10 mouse cellular contexts compared by ENCODE assay signal in genomic region chr11:103201664-103202063, GRCm38 (mm10). TPM values are rescaled to one million over a fixed set of nuclear protein-coding genes. Genes with fewer than 3 reads are reported as not detected.
DNase-seq lines count a peak whose midpoint lies in the region; ATAC-seq and TF ChIP-seq lines count a peak whose summit lies in the region.
"Had no signal": no experiment of that assay in that cellular context is flagged by ENCODE, and none has a peak within 500 bp of the region (broad histone marks: within the 10 kb centered on the region; RNA-seq: fewer than 3 reads in every experiment).

No protein-coding gene starts in this region.

- no peak overlapping the region for H3K4me3 ChIP-seq in heart, embryonic 16.5 days (ENCODE audit: low read length)
- no peak overlapping the region for H3K4me3 ChIP-seq in C2C12 (ENCODE audit: insufficient read depth, poor library complexity, severe bottlenecking)
- H3K4me3 ChIP-seq in limb, embryonic 14.5 days (replicated peaks; ENCODE audit: low read length): no peak overlapping the region
- H3K4me3 ChIP-seq: midbrain, embryonic 12.5 days had no signal

- H3K4me2 ChIP-seq in heart, embryonic 16.5 days (ENCODE audit: low read depth, low read length): no peak overlapping the region
- no peak overlapping the region for H3K4me2 ChIP-seq in limb, embryonic 14.5 days (replicated peaks; ENCODE audit: low read depth, low read length, severe bottlenecking)
- H3K4me2 ChIP-seq: midbrain, embryonic 12.5 days had no signal

- WGBS in heart, embryonic 16.5 days: 10% methylated on average over 6 of the region's 6 CpGs
- WGBS in limb, embryonic 14.5 days: 33% methylated on average over 6 of the region's 6 CpGs

- H3ac ChIP-seq in C2C12 (ENCODE audit: control insufficient read depth, insufficient read length, low read depth): no peak overlapping the region

- H3K27ac ChIP-seq in heart, embryonic 16.5 days (ENCODE audit: low read length): no peak overlapping the region
- no peak overlapping the region for H3K27ac ChIP-seq in limb, embryonic 14.5 days (replicated peaks; ENCODE audit: low read depth, low read length)
- H3K27ac ChIP-seq: midbrain, embryonic 12.5 days had no signal

- H3K36me3 ChIP-seq in heart, embryonic 16.5 days (ENCODE audit: control insufficient read depth, insufficient read depth): no peaks in the 10 kb centered on the region
- H3K36me3 ChIP-seq in C2C12 (ENCODE audit: control insufficient read depth, insufficient read depth): no peaks in the 10 kb centered on the region
- no peaks in the 10 kb centered on the region for H3K36me3 ChIP-seq in limb, embryonic 14.5 days (ENCODE audit: control insufficient read depth, insufficient read depth, low read length)
- H3K36me3 ChIP-seq: G1E; midbrain, embryonic 12.5 days had no signal

- H3K4me1 ChIP-seq in heart, embryonic 16.5 days (ENCODE audit: control insufficient read depth, insufficient read depth, low read length): peaks cover 18% of the 10 kb centered on the region
- H3K4me1 ChIP-seq in limb, embryonic 14.5 days (ENCODE audit: control insufficient read depth, insufficient read depth, low read length): peaks cover 17% of the 10 kb centered on the region

- H3K9ac ChIP-seq in heart, embryonic 16.5 days (ENCODE audit: low read length): no peak overlapping the region
- H3K9ac ChIP-seq in limb, embryonic 14.5 days (ENCODE audit: low read depth, low read length, severe bottlenecking): no peak overlapping the region
- H3K9ac ChIP-seq: midbrain, embryonic 12.5 days had no signal

- peaks cover 39% of the 10 kb centered on the region for H3K27me3 ChIP-seq in heart, embryonic 16.5 days (ENCODE audit: control insufficient read depth, insufficient read depth, low read length)
- peaks cover 7% of the 10 kb centered on the region for H3K27me3 ChIP-seq in C2C12 (ENCODE audit: control insufficient read depth, insufficient read depth, insufficient read length)
- H3K27me3 ChIP-seq in limb, embryonic 14.5 days (ENCODE audit: control insufficient read depth, insufficient read depth, low read length): peaks cover 42% of the 10 kb centered on the region

- no peaks in the 10 kb centered on the region for H3K79me2 ChIP-seq in C2C12 (ENCODE audit: control insufficient read depth, insufficient read depth)

- DNase-seq in heart, adult 11 months: no peak
- peak; percentile 73 to 74 for DNase-seq in cerebellum, postnatal 14 days
- DNase-seq in kidney, adult 18-20 months: peak; percentile 56
- peak; percentile 53 for DNase-seq in limb, embryonic 14.5 days (ENCODE audit: low spot score)
- DNase-seq in spleen, postnatal 36 days (ENCODE audit: low spot score in 2 of 2): no peak
- DNase-seq in spleen, adult 12 weeks (ENCODE audit: low spot score): no peak

- TF ChIP-seq POLR2A in limb, embryonic 14.5 days (IDR thresholded peaks at IDR 0.05; ENCODE audit: borderline replicate concordance, extremely low read depth, insufficient read depth, insufficient read length): no peak

- no peak for TF ChIP-seq CTCF in C2C12 (IDR thresholded peaks at IDR 0.05; ENCODE audit: control insufficient read depth, insufficient read depth, insufficient read length)

- no peaks in the 10 kb centered on the region for H3K79me3 ChIP-seq in C2C12 (ENCODE audit: low read depth)

- no peaks in the 10 kb centered on the region for H3K9me3 ChIP-seq in heart, embryonic 16.5 days (replicated peaks; ENCODE audit: control insufficient read depth, low read length)
- no peaks in the 10 kb centered on the region for H3K9me3 ChIP-seq in limb, embryonic 14.5 days (ENCODE audit: control insufficient read depth, low read length)
- H3K9me3 ChIP-seq: G1E; midbrain, embryonic 12.5 days had no signal

- peak; percentile 76 for ATAC-seq in heart, embryonic 16.5 days (replicated peaks; ENCODE audit: extremely low read depth, insufficient read depth, low FRiP score)
- peak; percentile 61 for ATAC-seq in limb, embryonic 14.5 days (ENCODE audit: low FRiP score, low read depth)

TF ChIP-seq in C2C12, 6 proteins besides CTCF, POLR2A, EP300 and RAD21:
- no peak for TF ChIP-seq USF1 (IDR thresholded peaks at IDR 0.05; ENCODE audit: low read depth)
- no peak for TF ChIP-seq MYOG (IDR thresholded peaks at IDR 0.05; ENCODE audit: control insufficient read depth, extremely low read depth, insufficient read length)
- TF ChIP-seq MYOD1 (IDR thresholded peaks at IDR 0.05; ENCODE audit: control insufficient read depth, insufficient read length, low read depth): no peak
- peak; percentile 52 for TF ChIP-seq MAX (IDR thresholded peaks at IDR 0.05)
- no peak for TF ChIP-seq FOSL1 (IDR thresholded peaks at IDR 0.05; ENCODE audit: insufficient read depth, low read length, poor library complexity, severe bottlenecking)

RNA-seq across cellular contexts. Expression of gene 1700023F06Rik, which starts 6.7 kb away (rescaled TPM):
- polyA plus RNA-seq in heart, embryonic 16.5 days (2015; fragmentation: Nextera tagmentation; extraction: Ambion mirVana): 0.17 and 0.25 TPM in 2 replicates
- polyA plus RNA-seq in C2C12 (2012; fragmentation: generic; extraction: Trizol): 0.02 TPM
- 0.56 and 0.57 TPM in 2 replicates for polyA plus RNA-seq in limb, embryonic 14.5 days (2012; rRNA removed)
- polyA plus RNA-seq in limb, embryonic 14.5 days (2014; fragmentation: Nextera tagmentation; extraction: Ambion mirVana): 0.88 and 1.5 TPM in 2 replicates
- polyA plus RNA-seq: G1E; midbrain, embryonic 12.5 days had no signal

RNA-seq across cellular contexts. Expression of gene Spata32, which starts 16.6 kb away (rescaled TPM):
- not detected in 2 replicates for polyA plus RNA-seq in heart, embryonic 16.5 days (2015; fragmentation: Nextera tagmentation; extraction: Ambion mirVana)
- polyA plus RNA-seq in C2C12 (2012; fragmentation: generic; extraction: Trizol): not detected
- not detected in 2 replicates for polyA plus RNA-seq in limb, embryonic 14.5 days (2012; rRNA removed)
- not detected in 2 replicates for polyA plus RNA-seq in limb, embryonic 14.5 days (2014; fragmentation: Nextera tagmentation; extraction: Ambion mirVana)
- polyA plus RNA-seq: G1E; midbrain, embryonic 12.5 days had no signal

RNA-seq across cellular contexts. Expression of gene Fmnl1, which starts 30.8 kb away (rescaled TPM):
- 4.0 and 7.6 TPM in 2 replicates for polyA plus RNA-seq in heart, embryonic 16.5 days (2015; fragmentation: Nextera tagmentation; extraction: Ambion mirVana)
- 3.7 TPM for polyA plus RNA-seq in C2C12 (2012; fragmentation: generic; extraction: Trizol)
- polyA plus RNA-seq in limb, embryonic 14.5 days (2012; rRNA removed): 3.7 and 3.8 TPM in 2 replicates
- polyA plus RNA-seq in limb, embryonic 14.5 days (2014; fragmentation: Nextera tagmentation; extraction: Ambion mirVana): 2.5 and 2.6 TPM in 2 replicates

Comparison
In these comparisons a context has a peak if more than half of its experiments do, and no peak if none do; other contexts are left out.
1. DNase-seq: peak in cerebellum, postnatal 14 days (2 of 2), kidney, adult 18-20 months (single experiment) and limb, embryonic 14.5 days (single experiment); none in heart, adult 11 months (single experiment), spleen, postnatal 36 days (0 of 2) and spleen, adult 12 weeks (single experiment).